Mouse (Mus musculus): Measurements from ENCODE around the gene Oas1h.
A peak's percentile ranks its signal among the peaks of the same experiment; 100 is the strongest.
"Not testable (repeated sequence)": the region's sequence is repeated elsewhere in the genome, so short reads cannot be mapped to it uniquely, and the experiment has no call there.

Gene Oas1h

GRCm38 (mm10) chr5:120861121-120861520 lies at the start of gene Oas1h:
Oas1h (plus strand) TSS chr5:120861421.
- DNase-seq (ENCODE audit: low spot score), result no peak

DNA sequence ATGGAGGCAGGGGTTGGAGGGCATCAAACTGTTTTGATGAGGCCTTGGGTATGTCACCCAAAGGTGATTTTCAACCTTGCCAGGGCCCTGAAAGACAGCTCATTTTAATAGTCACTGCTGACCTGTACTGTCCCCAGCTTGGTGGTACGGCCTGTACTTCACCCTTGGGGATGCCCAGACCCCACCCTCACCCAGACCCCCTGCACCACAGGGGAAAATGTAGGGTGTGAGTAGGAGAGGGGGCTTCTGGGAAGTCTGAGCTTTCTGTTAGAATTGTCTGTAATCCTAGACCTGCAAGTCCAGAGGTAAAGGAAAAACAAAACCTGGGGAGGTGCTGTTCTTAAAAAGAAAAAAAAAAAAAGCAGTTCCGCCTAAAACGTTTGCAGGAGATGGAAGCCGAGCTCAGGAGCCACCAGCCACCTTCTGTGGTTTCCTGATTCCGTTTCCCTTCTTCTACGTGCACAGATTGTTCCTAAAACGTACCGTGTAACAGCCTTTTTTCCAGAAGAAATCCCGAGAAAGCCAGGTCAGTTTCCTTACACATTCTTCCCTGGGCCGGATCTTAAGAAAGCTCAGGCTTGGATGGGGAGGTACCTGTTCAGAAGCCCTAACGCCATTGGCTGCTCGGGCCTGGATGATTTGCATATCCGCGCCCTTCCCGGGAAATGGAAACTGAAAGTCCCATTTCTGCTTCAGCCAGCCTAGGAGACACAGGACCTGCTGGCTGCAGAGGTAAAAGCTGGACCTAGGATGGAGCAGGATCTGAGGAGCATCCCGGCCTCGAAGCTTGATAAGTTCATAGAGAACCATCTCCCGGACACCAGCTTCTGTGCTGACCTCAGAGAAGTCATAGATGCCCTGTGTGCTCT lies 49.0 kb upstream of the Oas1h start, which contains the start of gene Oas1c:
Gene Oas1c (minus strand): TSS at position 564 of the 869 bp plus-strand sequence.
- peak; percentile 57 for DNase-seq (ENCODE audit: low spot score)

GRCm38 (mm10) chr5:120813023-120813422 lies 48.2 kb upstream of the Oas1h start:
- DNase-seq (ENCODE audit: low spot score), result no peak

GRCm38 (mm10) chr5:120815949-120816348 lies 45.3 kb upstream of the Oas1h start:
- DNase-seq (ENCODE audit: low spot score), result no peak

DNA sequence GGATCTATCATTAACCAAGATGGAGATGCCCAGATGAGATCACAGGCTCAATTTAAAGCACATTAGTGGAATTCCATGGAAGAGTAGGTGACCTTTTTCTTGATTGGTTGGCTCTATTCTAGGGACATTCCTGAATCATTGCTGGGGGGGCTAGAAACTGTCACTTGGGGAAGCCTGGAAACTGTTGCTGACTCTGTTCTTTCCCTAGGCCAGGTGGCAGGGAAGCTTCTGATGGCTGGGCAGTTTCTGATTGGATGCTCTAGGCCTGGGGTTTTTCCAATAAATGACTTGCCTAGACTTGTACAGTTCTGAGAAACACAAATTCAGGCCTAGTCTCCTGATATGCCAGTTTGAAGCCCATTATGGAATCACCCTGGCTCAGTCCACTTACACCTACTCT lies 42.2 kb upstream of the Oas1h start:
- no peak for DNase-seq (ENCODE audit: low spot score)

DNA sequence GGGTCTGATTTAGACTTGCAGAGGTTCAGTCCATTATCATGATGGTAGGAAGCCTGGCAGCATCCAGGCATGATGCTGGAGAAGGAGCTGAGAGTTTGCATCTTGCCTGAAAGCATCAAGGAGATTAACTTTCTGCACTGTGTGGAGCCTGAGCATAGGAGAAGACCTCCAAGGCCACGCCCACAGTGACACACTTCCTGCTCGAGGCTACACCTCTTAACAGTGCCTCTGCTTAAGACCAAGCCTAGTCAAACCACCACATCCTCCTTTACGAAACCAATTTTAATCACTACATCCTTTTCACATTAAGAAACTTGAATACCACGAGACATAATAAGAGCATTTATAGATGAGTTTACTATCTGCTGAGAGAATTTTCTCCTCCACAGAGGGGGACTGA lies 30.2 kb upstream of the Oas1h start:
- no peak for DNase-seq (ENCODE audit: low spot score)

DNA sequence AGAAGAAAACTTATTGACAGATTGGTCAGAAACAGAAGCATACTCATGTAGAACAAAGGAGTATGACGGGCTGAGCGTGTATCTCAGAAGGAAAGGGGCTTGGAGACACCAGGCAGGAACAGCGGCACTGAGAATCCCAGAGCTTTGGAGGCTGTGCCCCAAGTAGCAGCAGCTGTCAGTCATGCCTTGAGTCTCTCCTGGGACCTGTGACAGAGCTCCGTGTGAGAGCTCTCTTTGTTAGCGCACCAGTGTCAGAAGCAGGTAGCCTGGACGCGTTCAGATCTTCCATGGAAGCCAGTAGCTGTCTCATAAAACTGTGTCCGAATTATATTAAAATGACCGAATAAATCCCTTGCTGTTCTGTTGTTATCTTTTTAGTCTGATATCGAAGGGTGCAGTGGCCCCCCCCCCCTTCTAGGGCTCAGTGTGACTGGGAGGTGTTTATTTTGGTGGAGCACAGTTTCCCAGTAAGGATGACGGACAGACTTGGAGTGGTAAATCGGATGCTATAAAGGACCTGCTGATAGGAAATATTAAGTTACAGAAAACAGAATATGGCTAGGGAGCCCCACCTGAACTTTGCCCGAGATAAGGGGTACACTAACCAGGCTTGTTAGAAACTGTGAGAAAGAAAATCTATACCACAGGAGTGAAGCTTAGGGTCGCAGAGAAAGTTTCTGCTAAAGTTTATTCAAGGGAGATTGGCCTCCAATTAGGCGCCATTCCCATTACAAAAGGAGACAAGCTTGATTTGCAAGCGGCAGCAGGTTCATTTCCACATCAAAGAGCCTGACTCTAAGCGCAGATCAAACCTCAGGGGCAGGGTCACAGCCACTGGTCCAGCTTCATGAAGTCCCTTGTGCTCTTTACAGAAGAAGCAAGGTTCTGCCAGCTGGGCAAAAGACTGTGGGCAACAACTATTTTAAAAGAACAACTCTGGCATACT lies 27.6 kb upstream of the Oas1h start:
- no peak for DNase-seq (ENCODE audit: low spot score)

DNA sequence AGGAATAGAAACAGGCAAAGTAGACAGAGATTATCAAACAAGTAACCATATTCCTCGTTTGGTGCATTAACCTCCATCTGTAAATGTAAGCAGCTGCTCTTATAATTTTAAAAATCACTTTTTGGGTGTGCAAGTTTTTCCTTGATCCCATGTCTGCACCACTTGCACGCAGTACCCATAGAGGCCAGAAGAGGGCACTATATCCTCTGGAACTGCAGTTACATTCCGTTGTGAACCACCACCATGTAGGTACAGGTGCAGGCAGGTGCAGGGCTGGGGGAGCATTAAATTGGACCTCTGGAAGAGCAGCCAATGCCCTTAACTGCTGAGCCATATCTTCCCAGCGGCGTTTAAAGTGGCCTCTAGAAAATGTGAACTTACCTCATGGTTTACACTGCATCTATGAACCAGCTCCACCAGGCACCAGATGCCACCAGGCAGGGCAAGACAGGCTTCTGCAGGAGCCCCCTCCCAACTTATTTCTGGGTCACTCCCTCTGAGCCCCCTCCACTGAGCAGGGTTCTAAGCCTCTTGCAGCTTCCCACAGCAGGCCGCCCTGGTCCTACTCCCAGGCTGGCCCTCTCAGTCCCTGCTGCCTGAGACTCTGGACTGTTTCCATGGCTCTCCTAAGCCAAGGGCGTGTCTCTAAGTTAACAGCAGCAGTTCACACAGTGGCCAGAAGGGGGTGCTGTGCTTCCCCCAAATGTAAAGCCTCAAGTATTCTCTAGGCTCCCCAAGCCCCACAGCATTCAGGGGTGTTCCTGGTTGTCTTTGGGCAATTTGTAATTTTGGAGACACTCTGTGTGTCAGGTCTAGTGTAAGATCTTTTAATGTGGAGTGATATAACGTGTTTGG lies 24.3 kb upstream of the Oas1h start:
- DNase-seq (ENCODE audit: low spot score), result peak; percentile 25

DNA sequence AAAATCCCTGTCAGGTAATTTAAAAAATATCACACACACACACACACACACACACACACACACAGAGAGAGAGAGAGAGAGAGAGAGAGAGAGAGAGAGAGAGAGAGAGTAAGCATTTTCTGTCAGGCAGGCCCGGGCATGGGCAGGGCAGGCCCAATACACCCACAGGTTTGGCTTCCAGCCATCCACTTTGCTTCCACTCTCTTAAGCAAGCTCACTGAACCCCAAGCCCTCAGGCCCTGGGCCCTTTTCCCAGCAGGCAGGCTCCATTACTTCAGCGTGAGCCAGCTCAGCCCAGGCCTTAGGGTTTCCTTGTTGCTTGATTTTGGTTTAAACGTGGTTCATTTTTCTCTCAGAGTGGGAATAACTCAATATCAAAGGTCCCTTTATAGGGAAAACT lies 16.5 kb upstream of the Oas1h start:
- DNase-seq (ENCODE audit: low spot score), result no peak

GRCm38 (mm10) chr5:120847067-120847466 lies 14.2 kb upstream of the Oas1h start, which contains the start of gene Oas1f:
Oas1f (plus strand) TSS chr5:120847367.
- DNase-seq (ENCODE audit: low spot score), result no peak

DNA sequence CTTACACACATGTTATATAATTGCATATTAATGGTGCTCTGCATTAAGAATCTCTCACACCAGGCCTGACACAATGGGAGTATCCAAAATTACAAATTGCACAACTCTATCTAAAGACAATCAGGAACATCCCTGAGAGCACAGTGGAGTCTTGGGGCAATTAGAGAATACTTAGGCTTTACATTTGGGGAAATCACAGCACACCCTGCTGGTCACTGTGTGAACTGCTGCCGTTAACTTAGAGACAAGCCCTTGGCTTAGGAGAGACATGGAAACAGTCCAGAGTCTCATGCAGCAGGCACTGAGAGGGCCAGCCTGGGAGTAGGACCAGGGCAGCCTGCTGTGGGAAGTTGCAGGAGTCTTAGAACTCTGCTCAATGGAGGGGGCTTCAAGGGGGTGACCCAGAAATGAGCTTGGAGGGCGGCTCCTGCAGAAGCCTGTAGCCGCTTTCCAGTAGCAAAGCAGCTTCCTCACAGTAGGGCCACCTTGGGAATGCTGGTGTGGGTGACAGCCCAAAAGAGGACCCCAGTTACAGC lies 11.6 kb upstream of the Oas1h start:
- peak; percentile 18 for DNase-seq (ENCODE audit: low spot score)

GRCm38 (mm10) chr5:120859241-120859640 lies 2.0 kb upstream of the Oas1h start:
- DNase-seq (ENCODE audit: low spot score), result peak; percentile 7

DNA sequence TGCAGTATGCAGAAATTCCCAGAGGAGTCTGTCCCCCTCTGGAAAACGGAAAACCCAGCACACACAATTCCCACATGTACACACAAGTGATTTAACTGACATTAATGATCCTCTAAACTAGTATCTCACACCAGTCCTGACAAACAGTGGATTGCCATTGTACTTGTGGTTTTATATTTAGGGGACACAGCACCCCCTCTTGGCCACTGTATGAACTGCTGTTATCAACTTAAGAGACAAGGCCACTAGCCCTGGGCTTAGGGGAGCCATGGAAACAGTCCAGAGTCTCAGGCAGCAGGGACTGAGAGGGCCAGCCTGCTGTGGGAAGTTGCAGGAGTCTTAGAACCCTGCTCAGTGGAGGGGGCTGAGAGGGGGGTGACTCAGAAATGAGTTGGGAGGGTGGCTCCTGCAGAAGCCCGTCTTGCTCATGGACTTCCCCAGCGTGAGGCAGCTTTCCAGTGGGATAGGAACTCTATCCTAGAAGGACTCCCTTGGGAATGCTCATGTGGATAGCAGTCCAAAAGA lies 4.2 kb downstream of the Oas1h start:
- no peak for DNase-seq (ENCODE audit: low spot score)

DNA sequence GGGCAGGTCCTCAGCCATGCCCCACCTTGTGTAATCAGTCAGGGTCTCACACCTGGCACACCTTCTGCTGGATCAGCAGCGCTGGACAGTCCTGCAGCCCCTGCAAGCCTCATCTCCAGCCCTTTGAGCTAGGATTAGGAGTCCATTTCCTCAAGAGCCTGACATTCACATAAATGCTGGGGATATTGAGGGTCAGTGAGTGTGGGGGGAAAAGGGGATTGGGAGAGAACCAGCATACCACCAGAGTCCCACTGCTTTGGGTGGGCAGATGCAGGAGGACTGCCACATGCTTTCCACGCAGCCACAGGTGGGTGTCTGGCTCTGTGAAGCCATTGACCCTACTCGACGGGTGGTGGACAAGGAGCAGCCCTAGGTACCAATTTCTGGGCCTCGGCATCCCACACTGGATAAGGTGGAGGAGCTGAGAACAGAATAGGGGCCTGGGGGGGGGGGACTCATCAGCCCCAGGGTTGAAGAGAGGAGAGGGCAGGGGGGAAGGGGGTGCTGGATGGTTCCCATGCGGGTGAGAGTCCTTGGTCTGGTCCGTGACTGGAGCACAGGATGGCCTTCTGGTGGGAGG lies 8.3 kb downstream of the Oas1h start:
- DNase-seq (ENCODE audit: low spot score), result no peak

DNA sequence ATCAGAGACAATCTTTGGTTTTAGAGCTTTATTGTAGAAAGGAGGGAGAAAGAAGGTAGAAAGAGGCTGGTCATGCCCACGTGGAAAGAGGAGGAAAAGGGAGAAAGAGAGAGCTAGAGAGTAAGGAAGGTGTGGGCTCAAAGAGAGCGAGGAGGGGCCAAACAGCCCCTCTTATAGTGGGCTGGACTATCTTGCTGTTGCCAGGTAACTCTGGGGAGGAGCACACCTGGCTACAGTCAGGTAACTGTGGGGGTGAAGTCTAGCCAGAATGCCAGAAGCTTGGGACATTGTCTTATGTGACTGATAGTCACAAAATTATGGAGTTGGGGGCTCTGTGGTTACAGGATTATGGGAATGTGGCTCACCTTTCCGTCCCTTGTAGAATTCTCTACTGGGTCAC lies 8.9 kb downstream of the Oas1h start:
- no peak for DNase-seq (ENCODE audit: low spot score)

DNA sequence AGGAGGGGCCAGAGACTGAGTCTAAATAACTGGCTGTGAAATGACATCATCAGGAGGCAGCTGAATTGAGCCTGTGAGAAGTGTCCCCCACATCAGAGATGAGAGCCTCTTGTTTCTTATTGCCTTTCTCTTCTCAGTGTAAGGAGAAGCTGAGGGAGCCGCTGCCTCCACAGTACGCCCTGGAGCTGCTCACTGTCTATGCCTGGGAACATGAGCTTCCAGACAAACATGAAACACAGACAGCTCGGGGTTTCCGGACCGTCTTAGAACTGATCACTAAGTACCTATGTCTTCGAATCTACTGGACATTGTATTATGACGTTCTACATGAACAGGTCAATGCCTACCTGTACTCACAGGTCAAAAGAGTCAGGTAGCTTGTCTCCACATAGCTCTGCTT lies 9.6 kb downstream of the Oas1h start:
- DNase-seq (ENCODE audit: low spot score), result no peak

- no peak for DNase-seq (ENCODE audit: low spot score)
These were observed 10.2 kb downstream of the Oas1h start for GRCm38 (mm10) chr5:120871469-120871868.

GRCm38 (mm10) chr5:120876839-120877238 lies 15.6 kb downstream of the Oas1h start:
- DNase-seq (ENCODE audit: low spot score), result not testable (repeated sequence)

- not testable (repeated sequence) for DNase-seq (ENCODE audit: low spot score)
These were observed 16.2 kb downstream of the Oas1h start for GRCm38 (mm10) chr5:120877407-120877806.

DNA sequence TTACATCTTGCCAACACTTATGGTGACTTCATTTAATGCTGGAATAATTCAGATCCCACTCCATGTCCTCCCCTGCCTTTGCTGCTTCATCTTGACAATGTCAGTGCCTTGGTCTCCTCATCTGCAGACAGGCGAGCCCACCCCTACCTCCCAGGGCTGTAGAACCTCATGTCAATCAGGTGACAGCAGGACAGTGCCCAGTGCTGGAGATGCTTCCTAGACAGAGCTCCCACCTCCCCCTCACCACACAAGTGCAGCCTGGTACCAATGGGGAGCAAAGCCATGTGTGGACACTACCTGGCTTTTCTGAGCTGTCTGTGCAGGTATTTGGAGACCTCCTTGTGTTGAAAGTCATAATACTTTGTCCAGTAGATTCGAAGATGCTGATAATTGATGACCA lies 17.6 kb downstream of the Oas1h start:
- DNase-seq (ENCODE audit: low spot score), result not testable (repeated sequence)

DNA sequence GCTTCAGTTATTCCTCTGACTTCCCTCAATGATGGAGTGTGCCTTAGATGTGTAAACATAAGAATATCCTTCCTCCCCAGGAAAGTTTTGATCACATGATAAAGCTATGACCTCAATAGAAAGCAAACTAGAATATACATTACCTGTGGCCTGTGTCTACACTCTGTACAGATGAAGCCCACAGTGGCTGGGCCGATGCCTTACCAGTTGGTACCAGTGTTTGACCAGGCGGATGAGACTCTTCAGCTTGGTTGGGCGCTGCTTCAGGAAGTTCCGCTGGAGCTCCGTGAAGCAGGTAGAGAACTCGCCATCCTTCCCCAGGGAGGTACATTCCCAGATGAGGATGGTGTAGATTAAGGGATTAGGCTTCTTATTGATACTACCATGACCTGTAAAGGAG lies 20.5 kb downstream of the Oas1h start:
- DNase-seq (ENCODE audit: low spot score), result not testable (repeated sequence)
